In the genomic region with DNA sequence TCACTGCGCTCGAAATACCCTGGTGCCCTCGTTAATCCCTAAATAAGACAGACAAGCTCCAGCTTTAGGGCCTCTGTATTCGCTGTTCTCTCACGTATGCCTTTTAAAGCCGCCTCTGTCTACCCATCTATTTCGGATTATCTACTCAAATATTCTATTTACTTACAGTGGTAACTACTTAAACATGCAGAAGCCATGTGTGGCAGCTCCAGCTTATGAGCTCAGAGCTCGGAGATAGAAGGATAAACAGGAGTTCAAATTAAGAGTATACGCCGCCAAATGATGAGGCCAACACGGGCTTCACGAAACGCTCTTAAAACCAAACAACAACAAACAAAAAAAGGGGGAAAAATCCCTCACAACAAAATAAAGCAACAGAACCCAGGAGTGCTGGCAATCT, we compare ENCODE assay signal across 8 mouse cellular contexts. TPM values are rescaled to one million over a fixed set of nuclear protein-coding genes. Genes with fewer than 3 reads are reported as not detected.
DNase-seq lines count a peak whose midpoint lies in the region; ATAC-seq and TF ChIP-seq lines count a peak whose summit lies in the region.

No protein-coding gene starts in this region.

- H3K4me3 ChIP-seq in spleen, adult 2 months (ENCODE audit: extremely low read depth, insufficient read depth, insufficient read length): peak overlapping the region; percentile 92
- peak overlapping the region; percentile 68 for H3K4me3 ChIP-seq in liver, embryonic 12.5 days
- H3K4me3 ChIP-seq in stomach, embryonic 16.5 days (replicated peaks; ENCODE audit: low read length): peak overlapping the region; percentile 56

- 5% methylated on average over 13 of the region's 13 CpGs for WGBS in spleen, adult 2 months
- 3% methylated on average over 13 of the region's 13 CpGs for WGBS in liver, embryonic 12.5 days (ENCODE audit: insufficient replicate concordance)
- 2% methylated on average over 13 of the region's 13 CpGs for WGBS in stomach, embryonic 16.5 days

- no peaks in the 10 kb centered on the region for H3K27me3 ChIP-seq in spleen, adult 2 months (ENCODE audit: control insufficient read depth, insufficient read depth, low read length)
- H3K27me3 ChIP-seq in liver, embryonic 12.5 days (replicated peaks): peaks cover 22% of the 10 kb centered on the region
- H3K27me3 ChIP-seq in stomach, embryonic 16.5 days (ENCODE audit: control insufficient read depth, insufficient read depth, low read length): no peaks in the 10 kb centered on the region

- 0 out of 2 replicates have a peak, but pooled peaks cover 2% of the 10 kb centered on the region for H3K4me1 ChIP-seq in spleen, adult 2 months (ENCODE audit: control insufficient read depth, insufficient read depth, insufficient read length)
- H3K4me1 ChIP-seq in liver, embryonic 12.5 days: peaks cover 21% of the 10 kb centered on the region
- H3K4me1 ChIP-seq in stomach, embryonic 16.5 days (ENCODE audit: control insufficient read depth, insufficient read depth, low read length): peaks cover 6% of the 10 kb centered on the region; the same call in 1 of the 2 replicates

- TF ChIP-seq POLR2A in spleen, adult 2 months (IDR thresholded peaks at IDR 0.05; ENCODE audit: low read depth, low read length): no peak

- ATAC-seq in liver, embryonic 12.5 days: no peak
- ATAC-seq in stomach, embryonic 16.5 days (ENCODE audit: insufficient read depth, low FRiP score): 0 out of 2 replicates have a peak, but pooled peaks have one; percentile 4

- DNase-seq in cerebellum, adult 9-10 months: peak; percentile 30
- no peak for DNase-seq in cerebellum, postnatal 4 days (ENCODE audit: low spot score in 2 of 2)
- DNase-seq in spleen, adult 2 months (ENCODE audit: low read depth in 1 of 2, low spot score in 2 of 2): no peak
- no peak for DNase-seq in spleen, postnatal 14 days (ENCODE audit: low spot score in 2 of 2)
- DNase-seq in cerebellum, postnatal 36 days: no peak
- no peak for DNase-seq in cerebellum, adult 9-11 months

- peaks cover 11% of the 10 kb centered on the region for H3K36me3 ChIP-seq in spleen, adult 2 months (ENCODE audit: control insufficient read depth, insufficient read depth, low read length)
- H3K36me3 ChIP-seq in liver, embryonic 12.5 days: peaks cover 19% of the 10 kb centered on the region
- H3K36me3 ChIP-seq in stomach, embryonic 16.5 days (ENCODE audit: control insufficient read depth, insufficient read depth, low read length): 0 out of 2 replicates have a peak, but pooled peaks cover 3% of the 10 kb centered on the region

- H3K4me2 ChIP-seq in liver, embryonic 12.5 days: peak overlapping the region; percentile 68
- H3K4me2 ChIP-seq in stomach, embryonic 16.5 days (ENCODE audit: low read depth, low read length): peak overlapping the region; percentile 72

- H3K9me3 ChIP-seq in liver, embryonic 12.5 days (replicated peaks): no peaks in the 10 kb centered on the region
- H3K9me3 ChIP-seq in stomach, embryonic 16.5 days (replicated peaks; ENCODE audit: control insufficient read depth, low read length): no peaks in the 10 kb centered on the region

- peak overlapping the region; percentile 70 for H3K9ac ChIP-seq in liver, embryonic 12.5 days
- peak overlapping the region; percentile 80 for H3K9ac ChIP-seq in stomach, embryonic 16.5 days (ENCODE audit: low read length)

- no peak for TF ChIP-seq CTCF in spleen, adult 2 months (IDR thresholded peaks at IDR 0.05; ENCODE audit: extremely low read depth, insufficient read depth, insufficient read length, insufficient replicate concordance)

- H3K27ac ChIP-seq in spleen, adult 2 months (ENCODE audit: insufficient read depth, low read length): no peak overlapping the region
- peak overlapping the region; percentile 57; the same call in 1 of the 2 replicates for H3K27ac ChIP-seq in liver, embryonic 12.5 days
- H3K27ac ChIP-seq in stomach, embryonic 16.5 days (ENCODE audit: low read length): peak overlapping the region; percentile 77

RNA-seq across cellular contexts. Expression of a gene that starts 0.5 kb away (rescaled TPM):
- 6.7 and 8.5 TPM in 2 replicates for polyA plus RNA-seq in spleen, adult 2 months (2012; rRNA removed)
- polyA plus RNA-seq in liver, embryonic 12.5 days (2016; fragmentation: Nextera tagmentation; extraction: Ambion mirVana): 9.1 and 10.4 TPM in 2 replicates
- 27.1 and 30.3 TPM in 2 replicates for polyA plus RNA-seq in stomach, embryonic 16.5 days (2015; fragmentation: Nextera tagmentation; extraction: Ambion mirVana)

RNA-seq across cellular contexts. Expression of a gene that starts 12.2 kb away (rescaled TPM):
- 0.13 and 0.28 TPM in 2 replicates for polyA plus RNA-seq in spleen, adult 2 months (2012; rRNA removed)
- polyA plus RNA-seq in liver, embryonic 12.5 days (2016; fragmentation: Nextera tagmentation; extraction: Ambion mirVana): 1.6 and 2.1 TPM in 2 replicates
- polyA plus RNA-seq in stomach, embryonic 16.5 days (2015; fragmentation: Nextera tagmentation; extraction: Ambion mirVana): 2.3 and 2.4 TPM in 2 replicates

RNA-seq across cellular contexts. Expression of a gene that starts 15.3 kb away (rescaled TPM):
- not detected in 2 replicates for polyA plus RNA-seq in spleen, adult 2 months (2012; rRNA removed)
- 0.43 and 0.78 TPM in 2 replicates for polyA plus RNA-seq in liver, embryonic 12.5 days (2016; fragmentation: Nextera tagmentation; extraction: Ambion mirVana)
- 1.3 and 1.6 TPM in 2 replicates for polyA plus RNA-seq in stomach, embryonic 16.5 days (2015; fragmentation: Nextera tagmentation; extraction: Ambion mirVana)

RNA-seq across cellular contexts. Expression of a gene that starts 25.7 kb away (rescaled TPM):
- 0.29 and 0.34 TPM in 2 replicates for polyA plus RNA-seq in spleen, adult 2 months (2012; rRNA removed)
- 0.62 and 0.78 TPM in 2 replicates for polyA plus RNA-seq in liver, embryonic 12.5 days (2016; fragmentation: Nextera tagmentation; extraction: Ambion mirVana)
- polyA plus RNA-seq in stomach, embryonic 16.5 days (2015; fragmentation: Nextera tagmentation; extraction: Ambion mirVana): 2.8 and 3.4 TPM in 2 replicates

RNA-seq across cellular contexts. Expression of a gene that starts 26.2 kb away (rescaled TPM):
- polyA plus RNA-seq in spleen, adult 2 months (2012; rRNA removed): not detected in 2 replicates
- polyA plus RNA-seq in liver, embryonic 12.5 days (2016; fragmentation: Nextera tagmentation; extraction: Ambion mirVana): not detected in 2 replicates
- not detected in 2 replicates for polyA plus RNA-seq in stomach, embryonic 16.5 days (2015; fragmentation: Nextera tagmentation; extraction: Ambion mirVana)
